Mouse (Mus musculus) adrenal gland, adult 8-10 months (tissue): ENCODE measurements at regions not wholly inside any gene's neighbourhood (a gene's known extent, or its start where the extent isn't known, plus 50 kb on each side); places are given as distances from the start of the nearest gene placed in this dataset.
A peak's percentile ranks its signal among the peaks of the same experiment; 100 is the strongest.

Experiments
- DNase-seq: peaks from one replicate; pipeline ENCODE4 v3.0.0; 2022
- microRNA-seq, 2 experiments: library from miRNA; unstranded; fragments of <30 nt; microRNA quantifications; one replicate each; pipeline ENCODE4 v1.2.0; 2022

GRCm38 (mm10) chr13:119367544-119367943, 60.9 kb upstream of the Paip1 start:
- DNase-seq, result no peak

GRCm38 (mm10) chr13:119378404-119379037, 49.9 kb upstream of the Paip1 start:
- DNase-seq, result peak; percentile 37

Small RNA genes in the stretch of these regions (microRNA-seq; reads per million reads assigned to microRNA genes)
- 0 reads per million in 2 experiments for gene Gm44488
